Mouse (Mus musculus): ENCODE measurements around the gene Kyat1.

Gene Kyat1

GRCm38 (mm10) chr2:30205629-30206357, at the start of gene Kyat1:
TSS of gene Kyat1 (minus strand) at chr2:30205847.
- peak; percentile 92 for DNase-seq (ENCODE audit: low spot score)

GRCm38 (mm10) chr2:30253809-30254208, 48.2 kb upstream of the Kyat1 start:
- DNase-seq (ENCODE audit: low spot score), result no peak

DNA sequence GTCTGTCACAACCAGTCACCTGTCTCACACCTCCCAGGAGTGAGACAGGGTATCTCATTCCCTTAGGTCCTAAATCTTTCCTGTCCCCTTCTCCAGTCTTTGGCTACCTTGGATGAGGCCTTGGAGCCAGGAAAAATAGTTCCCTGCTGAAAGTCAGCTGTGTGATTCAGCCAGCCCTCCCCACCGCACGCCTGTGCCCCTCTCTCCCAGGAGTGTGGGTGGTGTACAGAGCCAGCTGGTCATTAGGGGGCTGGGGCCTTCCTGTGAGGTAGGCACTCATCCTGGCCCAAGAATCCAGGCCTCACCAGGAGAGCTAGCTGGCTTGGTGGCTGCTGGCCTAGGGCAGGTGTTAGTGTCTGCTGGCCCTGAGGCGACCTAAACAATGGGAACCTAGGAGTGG, 46.9 kb upstream of the Kyat1 start:
- DNase-seq (ENCODE audit: low spot score), result no peak

- DNase-seq (ENCODE audit: low spot score), result no peak
Observed at GRCm38 (mm10) chr2:30251417-30252104, 45.9 kb upstream of the Kyat1 start.

GRCm38 (mm10) chr2:30250166-30251128, 44.8 kb upstream of the Kyat1 start:
- DNase-seq (ENCODE audit: low spot score), result no peak

GRCm38 (mm10) chr2:30249182-30249581, 43.5 kb upstream of the Kyat1 start:
- no peak for DNase-seq (ENCODE audit: low spot score)

GRCm38 (mm10) chr2:30247681-30248080, 42.0 kb upstream of the Kyat1 start:
- DNase-seq (ENCODE audit: low spot score), result no peak

DNA sequence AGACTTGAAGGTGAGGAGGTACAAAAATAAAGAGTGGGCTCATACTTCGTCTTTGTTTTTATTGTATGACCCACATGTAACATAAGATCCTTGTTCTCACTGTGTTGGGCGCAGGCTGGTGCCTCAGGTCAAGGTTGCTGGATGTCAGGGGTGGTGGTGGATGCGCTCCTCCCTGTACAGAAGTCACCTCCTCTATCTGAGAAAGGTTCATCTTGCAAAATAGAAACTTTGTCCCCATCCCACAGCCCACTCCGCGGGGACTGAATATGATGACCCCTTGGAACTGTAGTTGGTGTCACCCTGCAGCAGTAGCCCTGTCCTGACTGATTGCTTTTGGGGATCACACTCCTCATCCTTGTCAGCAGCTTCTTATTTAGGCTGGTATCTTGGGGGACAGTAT, 41.4 kb upstream of the Kyat1 start:
- DNase-seq (ENCODE audit: low spot score), result no peak

- no peak for DNase-seq (ENCODE audit: low spot score)
Observed at GRCm38 (mm10) chr2:30244595-30245178, 39.0 kb upstream of the Kyat1 start.

GRCm38 (mm10) chr2:30243391-30243790, 37.7 kb upstream of the Kyat1 start:
- DNase-seq (ENCODE audit: low spot score), result no peak

DNA sequence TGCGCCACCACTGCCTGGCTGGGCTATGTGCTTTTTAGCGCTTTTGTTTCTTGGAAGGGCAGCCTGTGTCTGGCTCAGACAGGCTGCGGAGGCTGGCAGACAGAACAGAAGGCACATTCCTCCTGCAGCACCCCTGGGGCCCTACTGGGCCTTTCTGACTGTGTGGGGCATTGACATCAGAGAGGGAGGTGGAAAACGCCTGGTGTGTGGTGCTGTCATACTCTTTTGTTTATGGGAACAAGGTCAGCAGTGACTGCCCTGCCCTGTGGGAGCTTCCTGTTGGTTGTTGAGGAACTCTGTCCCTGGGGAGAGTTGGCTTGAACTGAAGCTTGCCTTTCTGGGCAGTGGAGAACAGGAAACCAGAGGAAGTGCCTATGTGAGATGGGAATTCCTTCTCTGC, 36.9 kb upstream of the Kyat1 start:
- DNase-seq (ENCODE audit: low spot score), result peak; percentile 51

GRCm38 (mm10) chr2:30240267-30240666, 34.6 kb upstream of the Kyat1 start, which contains the start of gene Gm28035:
TSS of gene Gm28035 (plus strand) at chr2:30240567.
- DNase-seq (ENCODE audit: low spot score), result no peak

DNA sequence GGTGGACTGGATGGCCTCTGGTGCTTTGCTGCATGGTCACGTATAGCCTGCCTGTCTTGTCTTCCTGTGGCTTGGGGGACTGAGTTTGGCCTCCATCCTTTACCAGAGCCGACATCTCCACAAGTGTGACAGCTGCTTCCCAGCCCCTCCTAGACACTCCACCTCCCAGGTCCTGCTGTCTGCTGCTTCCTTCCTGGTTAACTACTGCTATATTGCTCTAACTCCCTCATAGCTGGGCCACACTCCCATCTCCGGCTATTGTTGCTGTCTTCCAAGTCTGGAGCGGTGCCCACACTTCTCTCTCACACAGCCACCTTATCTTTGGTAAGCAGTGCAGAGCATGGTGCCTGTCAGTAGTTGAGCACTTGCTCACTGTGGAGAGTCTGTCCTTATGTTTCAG, 34.1 kb upstream of the Kyat1 start:
- peak; percentile 20 for DNase-seq (ENCODE audit: low spot score)

DNA sequence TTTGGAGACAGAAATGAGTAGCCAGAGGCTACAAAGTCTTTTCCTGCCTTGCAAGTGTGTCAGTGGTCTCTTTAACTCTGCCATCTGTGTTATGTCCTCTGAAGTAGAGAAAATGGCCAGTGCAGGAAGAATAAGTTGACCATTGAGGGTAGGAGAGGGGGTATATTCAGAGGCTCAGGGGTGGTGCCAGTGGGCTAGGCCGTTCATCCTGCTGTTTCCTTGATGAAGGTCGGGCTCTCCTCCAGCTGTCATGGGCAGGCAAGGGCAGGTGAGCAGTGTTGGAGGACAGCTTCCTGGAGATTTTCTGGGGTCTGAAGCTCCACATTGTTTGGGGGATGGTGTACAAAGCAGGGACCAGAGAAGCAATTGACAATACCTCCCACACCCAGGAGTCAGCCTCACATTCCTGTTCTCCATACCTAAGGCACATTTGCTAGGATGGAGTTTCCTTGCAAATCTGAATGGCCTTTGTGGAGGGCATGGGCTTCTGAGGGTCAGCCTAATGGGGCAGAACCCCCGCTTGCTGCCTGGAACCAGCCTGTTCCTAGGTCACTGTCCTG, 33.3 kb upstream of the Kyat1 start:
- DNase-seq (ENCODE audit: low spot score), result no peak

GRCm38 (mm10) chr2:30237881-30238280, 32.2 kb upstream of the Kyat1 start:
- no peak for DNase-seq (ENCODE audit: low spot score)

- DNase-seq (ENCODE audit: low spot score), result peak; percentile 99
Observed at GRCm38 (mm10) chr2:30237199-30237880, 31.7 kb upstream of the Kyat1 start, which contains the start of gene Lrrc8a. TSS of gene Lrrc8a (plus strand) at chr2:30237715.

DNA sequence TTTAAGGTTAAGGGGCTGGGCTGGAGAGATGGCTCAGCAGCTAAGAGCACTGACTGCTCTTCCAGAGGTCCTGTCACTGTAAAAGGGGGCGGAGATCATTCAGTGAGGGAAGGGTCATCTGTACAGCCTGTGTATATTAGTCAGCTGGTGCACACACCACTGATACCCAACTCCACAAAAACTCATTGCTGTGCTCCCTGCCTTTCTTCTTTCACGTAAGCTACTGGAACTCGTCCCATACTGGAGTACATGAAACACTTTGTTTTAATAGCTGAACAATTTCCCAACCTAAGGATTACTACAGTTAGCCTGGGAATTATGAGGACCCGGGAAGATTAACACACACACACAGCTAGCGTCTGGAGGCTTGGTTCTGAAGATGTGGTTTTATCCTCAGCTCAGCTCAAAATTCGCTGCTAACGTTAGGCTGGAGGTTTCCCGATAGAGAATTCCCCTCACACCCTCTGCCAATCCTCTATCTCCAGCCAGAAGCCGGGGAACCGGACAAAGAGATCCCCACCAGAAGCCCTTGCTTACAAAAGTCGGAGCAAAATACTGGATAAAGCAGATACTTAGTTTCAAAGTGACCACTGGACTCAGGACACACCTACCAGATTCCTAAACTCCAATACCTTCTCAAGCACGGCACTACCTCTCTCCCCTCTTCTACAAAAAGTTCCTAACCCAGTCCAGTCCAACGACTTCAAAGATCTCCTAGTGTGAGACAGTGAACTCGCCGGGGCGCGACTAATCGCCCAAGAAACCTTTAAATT, 31.0 kb upstream of the Kyat1 start:
- DNase-seq (ENCODE audit: low spot score), result no peak

- DNase-seq (ENCODE audit: low spot score), result no peak
Observed at GRCm38 (mm10) chr2:30235593-30235992, 29.9 kb upstream of the Kyat1 start.

DNA sequence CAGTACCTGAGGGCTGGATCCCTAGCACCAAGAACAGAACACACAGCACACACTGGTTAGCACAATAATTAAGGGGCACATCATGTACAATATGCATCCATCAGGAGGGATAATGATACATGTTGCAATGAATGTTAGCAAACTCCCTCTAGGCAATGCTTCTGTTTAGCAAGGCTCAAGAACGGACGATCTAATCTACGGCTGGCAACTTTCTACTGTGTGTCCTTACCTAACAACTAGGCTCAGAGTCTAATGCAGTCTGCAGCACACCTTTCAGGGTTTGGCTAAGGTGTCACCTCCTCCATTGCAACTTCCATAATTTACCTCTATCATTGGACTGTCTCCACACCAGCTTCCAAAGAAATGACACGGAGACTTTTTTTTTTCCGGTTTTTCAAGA, 10.6 kb upstream of the Kyat1 start:
- no peak for DNase-seq (ENCODE audit: low spot score)

- DNase-seq (ENCODE audit: low spot score), result no peak
Observed at GRCm38 (mm10) chr2:30215493-30215892, 9.8 kb upstream of the Kyat1 start.
